Mouse (Mus musculus) heart, adult 2 months (tissue): ENCODE results near the gene Theg. TPM values are rescaled to one million over a fixed set of nuclear protein-coding genes. Genes with fewer than 3 reads are reported as not detected.

Source experiments
- DNase-seq, 2 experiments: peaks; one replicate each; pipeline ENCODE4 v3.0.0; 2021
- H3K27ac ChIP-seq: fragments of 200-600 bp; 2 replicates; pipeline ENCODE4 v1.8.1; 2022
- H3K27me3 ChIP-seq: fragments of 200-500 bp; 2 replicates; pipeline ENCODE4 v1.6.1; 2012; ENCODE audit warnings: mild to moderate bottlenecking, low read length, inconsistent platforms, mixed read lengths; ENCODE audit not compliant: control insufficient read depth, insufficient read depth
- H3K36me3 ChIP-seq: fragments of 200-500 bp; 2 replicates; pipeline ENCODE4 v1.6.1; 2012; ENCODE audit warnings: low read length, inconsistent platforms; ENCODE audit not compliant: control insufficient read depth, insufficient read depth
- H3K4me1 ChIP-seq: fragments of 200-500 bp; 2 replicates; pipeline ENCODE4 v1.6.1; 2011; ENCODE audit warnings: low read length; ENCODE audit not compliant: control insufficient read depth, insufficient read depth
- H3K4me3 ChIP-seq: fragments of 200-600 bp; 2 replicates; pipeline ENCODE4 v1.8.1; 2022
- H3K79me2 ChIP-seq: fragments of 200-500 bp; replicated peaks from 2 replicates; pipeline ENCODE4 v1.6.1; 2012; ENCODE audit warnings: mild to moderate bottlenecking, inconsistent platforms, low read length, moderate library complexity, mixed read lengths; ENCODE audit not compliant: control insufficient read depth, insufficient read depth
- H3K9ac ChIP-seq: fragments of 200-500 bp; 2 replicates; pipeline ENCODE4 v1.6.1; 2012; ENCODE audit warnings: low read depth, mild to moderate bottlenecking, control low read depth, inconsistent platforms, low read length, mixed read lengths
- CTCF ChIP-seq: fragments of 200-600 bp; IDR thresholded peaks from 2 replicates; pipeline ENCODE4 v1.8.1; 2022; ENCODE audit warnings: antibody characterized with exemption, mild to moderate bottlenecking, moderate library complexity
- EP300 ChIP-seq: fragments of 200-500 bp; IDR thresholded peaks from 2 replicates; pipeline ENCODE4 v1.6.1; 2011; ENCODE audit warnings: low read depth, low read length, control low read depth; ENCODE audit not compliant: insufficient read depth
- POLR2A ChIP-seq: fragments of 200-500 bp; IDR thresholded peaks from 2 replicates; pipeline ENCODE4 v1.6.1; 2011; ENCODE audit warnings: mild to moderate bottlenecking, low read depth, low read length, control low read depth; ENCODE audit not compliant: insufficient read depth
- WGBS: fragments of 180-500 bp; shearing (Covaris S2); methylation state at CpG from one replicate; pipeline ENCODE4 v1.1.7; 2018; 5-methylcytosine and 5-hydroxymethylcytosine counted together
- intact Hi-C: fragments of 180-260 bp; cut with DNase I; formaldehyde crosslinking; loops from one replicate; pipeline ENCODE4 v1.15.1; 2025
- polyA plus RNA-seq: library from polyadenylated mRNA; depleted of rRNA; stranded (reverse); fragments of >200 nt; gene quantifications from 2 replicates; pipeline ENCODE4 v1.2.3, GENCODE M21; 2012
- total RNA-seq, 2 experiments: library from RNA; stranded (reverse); gene quantifications; 2 replicates each; pipeline ENCODE4 v1.2.3; 2021

Theg gene
- total and polyA plus RNA-seq, 3 experiments, result 0.10 TPM; not detected in 2

DNA sequence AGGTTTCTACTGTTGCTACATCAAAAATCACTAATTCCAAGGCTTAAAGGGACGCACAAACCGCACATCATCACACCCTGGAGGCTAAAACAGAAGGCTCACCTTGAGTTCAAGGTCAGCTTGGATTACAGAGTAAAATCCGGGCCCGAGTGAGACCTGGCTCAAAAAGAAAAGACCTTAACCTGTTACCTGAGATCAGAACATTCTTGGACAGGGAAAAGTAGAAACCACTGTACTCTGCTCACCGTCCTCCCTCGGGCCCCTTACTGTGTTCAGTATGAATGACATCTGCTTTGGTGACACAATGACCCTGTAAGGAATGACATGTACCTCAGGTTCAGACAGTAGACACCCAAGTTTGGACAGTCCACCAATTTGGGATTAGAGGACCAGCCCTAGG lies 12.3 kb downstream of the Theg start:
- Histone ChIP-seq H3K79me2 (no peaks in the 10 kb centered on the region), H3K4me1 (no peaks in the 10 kb centered on the region), H3K36me3 (no peaks in the 10 kb centered on the region), H3K27ac (no peak overlapping the region), H3K9ac (no peak overlapping the region), H3K27me3 (no peaks in the 10 kb centered on the region), H3K4me3 (no peak overlapping the region)
- WGBS, result 95% methylated on average over 6 of the region's 6 CpGs
- TF ChIP-seq EP300 (no peak), CTCF (no peak), POLR2A (no peak)
- intact Hi-C loops, result no loop called here
- peak in 1 of 2 experiments; percentile 5 for DNase-seq

DNA sequence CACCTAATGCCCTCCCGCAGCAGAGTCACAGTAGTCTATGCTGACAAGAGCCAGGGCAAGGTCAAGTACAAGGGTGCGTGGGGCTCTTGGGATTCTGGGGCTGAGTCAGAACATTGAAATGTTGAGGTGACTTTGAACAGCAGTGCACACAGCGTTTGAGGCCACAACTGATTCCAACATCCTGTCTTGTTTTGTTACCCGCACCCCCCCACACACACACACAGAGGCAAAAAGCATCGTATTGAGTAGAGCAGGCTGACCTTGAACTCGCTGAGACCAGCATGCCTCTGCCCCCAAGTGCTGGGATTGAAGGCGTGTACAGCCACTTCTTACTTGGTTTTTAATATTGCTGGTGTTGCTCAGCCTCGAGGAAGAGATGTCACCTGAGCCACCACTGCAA lies 12.8 kb downstream of the Theg start:
- no peaks in the 10 kb centered on the region for H3K4me1 ChIP-seq
- H3K79me2 ChIP-seq, result no peaks in the 10 kb centered on the region
- no peak overlapping the region for H3K9ac ChIP-seq
- no peak overlapping the region for H3K4me3 ChIP-seq
- no peak for TF ChIP-seq EP300
- TF ChIP-seq POLR2A, result no peak
- no peak for TF ChIP-seq CTCF
- 74% methylated on average over 8 of the region's 8 CpGs for whole genome bisulfite sequencing
- intact Hi-C loops, result no loop called here
- no peak overlapping the region for H3K27ac ChIP-seq
- no peaks in the 10 kb centered on the region for H3K36me3 ChIP-seq
- peak in 1 of 2 experiments; percentile 5 for DNase-seq
- H3K27me3 ChIP-seq, result no peaks in the 10 kb centered on the region

DNA sequence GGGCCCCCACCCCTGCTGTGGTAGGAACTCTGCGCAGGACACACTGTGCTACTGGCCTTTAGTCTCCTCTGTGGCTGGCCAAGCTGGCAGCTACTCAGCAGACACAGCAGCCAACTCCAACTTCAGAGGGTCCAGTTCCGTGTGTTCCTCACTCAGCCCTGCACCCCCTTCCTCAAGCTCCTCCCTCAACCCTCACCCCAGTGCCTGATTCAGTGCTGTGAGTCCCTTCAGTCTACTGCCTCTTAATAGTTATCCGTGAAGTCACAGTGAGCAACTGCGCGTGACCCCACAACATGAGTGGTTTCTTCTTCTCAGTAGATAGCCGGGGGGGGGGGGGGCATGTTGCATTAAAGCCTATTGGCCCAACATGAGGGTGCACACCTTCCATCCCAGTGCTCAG lies 13.5 kb downstream of the Theg start:
- H3K36me3 ChIP-seq, result no peaks in the 10 kb centered on the region
- no peaks in the 10 kb centered on the region for H3K79me2 ChIP-seq
- peak in 1 of 2 experiments; percentile 5 for DNase-seq
- H3K4me1 ChIP-seq, result no peaks in the 10 kb centered on the region
- TF ChIP-seq EP300 (no peak), POLR2A (no peak), CTCF (no peak)
- H3K27ac ChIP-seq, result no peak overlapping the region
- no peaks in the 10 kb centered on the region for H3K27me3 ChIP-seq
- intact Hi-C loops, result no loop called here
- H3K9ac ChIP-seq, result no peak overlapping the region
- WGBS, result 84% methylated on average over 6 of the region's 6 CpGs
- H3K4me3 ChIP-seq, result no peak overlapping the region

DNA sequence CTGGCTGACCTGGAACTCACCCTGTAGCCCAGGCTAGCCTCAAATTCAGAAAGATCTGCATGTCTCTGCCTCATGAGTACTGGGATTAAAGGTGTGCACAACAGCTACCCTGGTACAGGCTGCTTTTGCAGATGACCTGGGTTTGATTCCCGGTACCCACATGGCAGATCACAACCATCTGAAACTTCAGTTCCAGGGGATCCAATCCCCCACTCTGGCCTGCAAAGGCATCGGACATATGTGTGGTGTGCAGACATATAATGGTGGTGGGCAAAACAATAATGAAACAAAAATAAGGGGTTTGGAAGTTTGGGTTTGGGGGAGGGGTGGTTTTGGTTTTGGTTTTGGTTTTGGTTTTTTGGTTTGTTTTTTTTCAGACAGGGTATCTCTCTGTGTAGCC lies 15.8 kb downstream of the Theg start:
- Histone ChIP-seq H3K4me3 (no peak overlapping the region), H3K4me1 (no peaks in the 10 kb centered on the region), H3K9ac (no peak overlapping the region), H3K36me3 (no peaks in the 10 kb centered on the region), H3K79me2 (no peaks in the 10 kb centered on the region), H3K27ac (no peak overlapping the region), H3K27me3 (no peaks in the 10 kb centered on the region)
- intact Hi-C loops, result no loop called here
- no peak for TF ChIP-seq CTCF
- 84% methylated on average over 2 of the region's 2 CpGs for WGBS
- DNase-seq, result peak in 1 of 2 experiments; percentile 4

DNA sequence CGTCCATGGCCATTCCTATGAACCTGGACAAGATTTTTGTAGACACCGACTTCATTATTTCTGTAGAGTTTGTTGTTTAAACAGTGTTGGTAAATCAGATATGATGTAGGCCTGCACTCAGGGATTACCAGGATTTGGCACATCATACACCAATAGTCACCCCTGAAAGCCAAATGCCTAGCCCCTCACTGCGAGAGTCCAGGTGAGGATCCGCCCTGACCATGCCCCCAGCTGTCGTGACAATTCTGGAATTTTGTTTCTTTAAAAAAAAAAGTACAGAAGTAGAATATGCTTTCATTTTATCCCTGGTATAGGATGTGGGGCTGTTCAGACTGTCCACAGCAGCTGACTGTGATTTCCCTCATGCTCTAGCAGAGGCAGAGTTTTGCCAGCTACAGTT lies 17.2 kb downstream of the Theg start:
- Histone ChIP-seq H3K4me3 (no peak overlapping the region), H3K36me3 (no peaks in the 10 kb centered on the region), H3K9ac (no peak overlapping the region), H3K79me2 (no peaks in the 10 kb centered on the region), H3K27ac (no peak overlapping the region), H3K4me1 (no peaks in the 10 kb centered on the region), H3K27me3 (no peaks in the 10 kb centered on the region)
- no peak for DNase-seq
- intact Hi-C loops, result no loop called here
- 84% methylated on average over 5 of the region's 5 CpGs for WGBS
- TF ChIP-seq POLR2A, result no peak

DNA sequence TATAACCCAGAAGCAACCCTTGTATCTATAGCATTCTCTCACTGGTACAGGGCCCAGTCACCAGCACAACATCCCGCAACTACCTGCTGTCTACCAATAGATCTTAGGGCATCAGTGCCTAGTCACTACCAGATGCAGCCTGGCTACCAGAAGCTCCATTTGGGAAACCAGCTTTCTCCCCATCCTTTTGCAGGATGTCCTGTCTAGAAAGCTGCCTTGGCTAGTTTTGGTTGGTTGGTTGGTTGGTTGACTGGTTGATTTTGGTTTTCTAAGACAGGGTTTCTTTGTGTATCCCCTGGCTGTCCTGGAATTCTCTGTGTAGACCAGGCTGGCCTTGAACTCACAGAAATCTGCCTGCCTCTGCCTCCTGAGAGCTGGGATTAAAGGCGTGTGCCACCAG lies 27.4 kb downstream of the Theg start:
- no peak overlapping the region for H3K4me3 ChIP-seq
- no peak overlapping the region for H3K9ac ChIP-seq
- WGBS, result 82% methylated on average over 2 of the region's 2 CpGs

DNA sequence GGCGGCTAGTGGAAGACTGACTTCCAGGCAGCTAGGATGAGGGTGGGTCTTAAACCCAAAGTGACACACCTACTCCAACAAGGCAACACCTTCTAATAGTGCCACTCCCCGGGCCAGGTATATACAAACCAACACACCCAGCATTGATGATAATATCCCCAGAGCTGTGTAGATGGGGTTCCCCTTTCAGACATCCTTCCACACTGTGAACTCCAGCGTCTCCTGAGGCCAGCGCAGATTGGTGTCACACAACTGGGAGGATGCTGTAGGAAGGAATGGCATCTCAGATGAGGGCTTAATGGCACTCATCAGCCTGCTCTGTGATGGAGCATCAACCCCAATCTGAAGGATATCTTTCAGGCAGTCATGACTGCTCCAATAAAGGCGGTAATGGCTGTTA lies 29.6 kb downstream of the Theg start:
- no peaks in the 10 kb centered on the region for H3K36me3 ChIP-seq
- no peak overlapping the region for H3K9ac ChIP-seq
- H3K4me1 ChIP-seq, result peaks cover 3% of the 10 kb centered on the region
- DNase-seq, result peak in 1 of 2 experiments; percentile 7
- 93% methylated on average over 5 of the region's 5 CpGs for WGBS
- H3K4me3 ChIP-seq, result no peak overlapping the region
- no peaks in the 10 kb centered on the region for H3K27me3 ChIP-seq
- intact Hi-C loops, result no loop called here
- H3K27ac ChIP-seq, result no peak overlapping the region
- no peak for TF ChIP-seq CTCF
- no peak for TF ChIP-seq EP300
- no peak for TF ChIP-seq POLR2A
- 0 out of 2 replicates have a peak, but pooled peaks cover 1% of the 10 kb centered on the region for H3K79me2 ChIP-seq

More for the DNA sequence above, 27.4 kb downstream of the Theg start:
- TF ChIP-seq CTCF, result no peak
- no peak for TF ChIP-seq EP300
- TF ChIP-seq POLR2A, result no peak
- Histone ChIP-seq H3K27ac (no peak overlapping the region), H3K79me2 (no peaks in the 10 kb centered on the region), H3K36me3 (no peaks in the 10 kb centered on the region), H3K27me3 (no peaks in the 10 kb centered on the region), H3K4me1 (peaks cover 3% of the 10 kb centered on the region)
- intact Hi-C loops, result no loop called here
- no peak for DNase-seq
